In genomic region chr4:41479456-41479804, GRCm38 (mm10) we compare ENCODE assay signal across 11 mouse cellular contexts. TPM values are rescaled to one million over a fixed set of nuclear protein-coding genes. Genes with fewer than 3 reads are reported as not detected.
DNase-seq lines count a peak whose midpoint lies in the region; ATAC-seq and TF ChIP-seq lines count a peak whose summit lies in the region.
"Had no signal": no experiment of that assay in that cellular context is flagged by ENCODE, and none has a peak within 500 bp of the region (broad histone marks: within the 10 kb centered on the region; RNA-seq: fewer than 3 reads in every experiment).

No protein-coding gene starts in this region.

- no peak overlapping the region for H3K9ac ChIP-seq in heart, embryonic 15.5 days
- H3K9ac ChIP-seq: midbrain, embryonic 12.5 days had no signal

- H3K4me1 ChIP-seq in heart, embryonic 15.5 days (replicated peaks) = peaks cover 12% of the 10 kb centered on the region
- H3K4me1 ChIP-seq: midbrain, embryonic 12.5 days had no signal

- H3K4me3 ChIP-seq in layer of hippocampus, adult 2 months = no peak overlapping the region
- no peak overlapping the region for H3K4me3 ChIP-seq in heart, embryonic 15.5 days
- H3K4me3 ChIP-seq: midbrain, embryonic 12.5 days had no signal

- no peaks in the 10 kb centered on the region for H3K9me3 ChIP-seq in heart, embryonic 15.5 days (replicated peaks)
- H3K9me3 ChIP-seq: midbrain, embryonic 12.5 days had no signal

- 0 out of 2 replicates have a peak, but pooled peaks have one; percentile 27 for ATAC-seq in frontal cortex, adult (ENCODE audit: low TSS enrichment)
- 0 out of 2 replicates have a peak, but pooled peaks have one; percentile 36 for ATAC-seq in heart, embryonic 15.5 days (replicated peaks; ENCODE audit: insufficient number of reproducible peaks, insufficient read depth, low FRiP score, low read depth)
- ATAC-seq: inflammation-experienced regulatory T-cells, adult 6 months had no signal

- no peak for DNase-seq in frontal cortex, postnatal 14 days (ENCODE audit: low spot score in 2 of 2)
- DNase-seq in layer of hippocampus, adult 2 months (ENCODE audit: low spot score in 2 of 2) = no peak
- no peak for DNase-seq in layer of hippocampus, postnatal 36 days
- DNase-seq in lung, postnatal 36 days = peak; percentile 59
- DNase-seq in cerebellum, adult 11-12 months = no peak
- DNase-seq in right cerebral cortex, postnatal 4 days = no peak
- DNase-seq: cerebellum, postnatal 10 days had no signal

- TF ChIP-seq CTCF in layer of hippocampus, adult 2 months (conservative IDR thresholded peaks at IDR 0.05) = no peak

- no peak overlapping the region for H3K4me2 ChIP-seq in heart, embryonic 15.5 days
- H3K4me2 ChIP-seq: midbrain, embryonic 12.5 days had no signal

- WGBS in heart, embryonic 15.5 days = 58% methylated on average over 1 of the region's 1 CpGs

- peak overlapping the region; percentile 78 for H3K27ac ChIP-seq in layer of hippocampus, adult 2 months
- H3K27ac ChIP-seq in heart, embryonic 15.5 days = peak overlapping the region; percentile 64
- H3K27ac ChIP-seq: midbrain, embryonic 12.5 days had no signal

- no peaks in the 10 kb centered on the region for H3K36me3 ChIP-seq in heart, embryonic 15.5 days

- no peaks in the 10 kb centered on the region for H3K27me3 ChIP-seq in heart, embryonic 15.5 days
- H3K27me3 ChIP-seq: midbrain, embryonic 12.5 days had no signal

RNA-seq across cellular contexts. Expression of gene Nudt2, which starts 14.5 kb away (rescaled TPM):
- total RNA-seq in layer of hippocampus, adult 2 months (2021) = 10 to 100 TPM; 29.3 to 30.4 TPM
- 10 to 100 TPM; 25.6 to 27.9 TPM for total RNA-seq in layer of hippocampus, postnatal 36 days (2021)
- 37.1 and 38.5 TPM in 2 replicates for polyA plus RNA-seq in heart, embryonic 15.5 days (2015; fragmentation: Nextera tagmentation; extraction: Ambion mirVana)

RNA-seq across cellular contexts. Expression of gene Kif24, which starts 14.7 kb away (rescaled TPM):
- total RNA-seq in layer of hippocampus, adult 2 months (2021) = 1 to 10 TPM; 1.2 to 1.3 TPM
- 1 to 10 TPM in 1 of 2 experiments, under 1 TPM in 1; 0.62 to 1.4 TPM for total RNA-seq in layer of hippocampus, postnatal 36 days (2021)
- polyA plus RNA-seq in heart, embryonic 15.5 days (2015; fragmentation: Nextera tagmentation; extraction: Ambion mirVana) = 3.0 and 4.4 TPM in 2 replicates

RNA-seq across cellular contexts. Expression of gene AI464131, which starts 23.4 kb away (rescaled TPM):
- 10 to 100 TPM; 31.4 to 31.8 TPM for total RNA-seq in layer of hippocampus, adult 2 months (2021)
- total RNA-seq in layer of hippocampus, postnatal 36 days (2021) = 10 to 100 TPM; 29.9 to 32.4 TPM
- 2.7 and 4.0 TPM in 2 replicates for polyA plus RNA-seq in heart, embryonic 15.5 days (2015; fragmentation: Nextera tagmentation; extraction: Ambion mirVana)
- polyA plus RNA-seq: inflammation-experienced regulatory T-cells, adult 6 months had no signal

RNA-seq across cellular contexts. Expression of gene 1110017D15Rik, which starts 37.7 kb away (rescaled TPM):
- 1 to 10 TPM; 4.5 to 6.1 TPM for total RNA-seq in layer of hippocampus, adult 2 months (2021)
- total RNA-seq in layer of hippocampus, postnatal 36 days (2021) = 1 to 10 TPM; 3.1 to 6.5 TPM
- polyA plus RNA-seq in heart, embryonic 15.5 days (2015; fragmentation: Nextera tagmentation; extraction: Ambion mirVana) = 0.77 and 0.95 TPM in 2 replicates
- polyA plus RNA-seq: inflammation-experienced regulatory T-cells, adult 6 months had no signal
